Mouse (Mus musculus) gastrocnemius, adult 2 months (tissue): ENCODE measurements at regions not wholly inside any gene's neighbourhood (a gene's known extent, or its start where the extent isn't known, plus 50 kb on each side); places are given as distances from the start of the nearest gene placed in this dataset.

Experiments used
- DNase-seq: peaks from one replicate; pipeline ENCODE4 v3.0.0; 2022
- H3K27ac ChIP-seq: fragments of 200-600 bp; 2 replicates; pipeline ENCODE4 v1.8.1; 2022; ENCODE audit warnings: mild to moderate bottlenecking
- H3K4me3 ChIP-seq: fragments of 200-600 bp; 2 replicates; pipeline ENCODE4 v1.8.1; 2022; ENCODE audit warnings: mild to moderate bottlenecking, moderate library complexity
- CTCF ChIP-seq: fragments of 200-600 bp; IDR thresholded peaks from 2 replicates; pipeline ENCODE4 v1.8.1; 2022; ENCODE audit warnings: antibody characterized with exemption, mild to moderate bottlenecking, moderate library complexity
- intact Hi-C: fragments of 180-260 bp; cut with DNase I; formaldehyde crosslinking; loops from one replicate; pipeline ENCODE4 v1.15.1; 2025

GRCm38 (mm10) chr16:22750725-22751287, 60.6 kb downstream of the Crygs start:
- no peak overlapping the region for H3K4me3 ChIP-seq
- no peak for TF ChIP-seq CTCF
- no peak overlapping the region for H3K27ac ChIP-seq
- no peak for DNase-seq
- intact Hi-C loops: no loop called here

GRCm38 (mm10) chr16:22744121-22744855, 67.1 kb downstream of the Crygs start:
- intact Hi-C loops: no loop called here
- TF ChIP-seq CTCF: no peak
- DNase-seq: no peak
- Histone ChIP-seq H3K27ac (no peak overlapping the region), H3K4me3 (no peak overlapping the region)

- H3K4me3 ChIP-seq: no peak overlapping the region
- no peak for TF ChIP-seq CTCF
- no peak for DNase-seq
- no peak overlapping the region for H3K27ac ChIP-seq
- intact Hi-C loops: no loop called here
Observed at GRCm38 (mm10) chr16:22743461-22743860, 67.9 kb downstream of the Crygs start.

GRCm38 (mm10) chr16:22741496-22741895, 69.9 kb downstream of the Crygs start:
- H3K4me3 ChIP-seq: no peak overlapping the region
- DNase-seq: no peak
- H3K27ac ChIP-seq: no peak overlapping the region
- no peak for TF ChIP-seq CTCF
- intact Hi-C loops: no loop called here

GRCm38 (mm10) chr16:22734529-22735022, 76.8 kb downstream of the Crygs start:
- H3K27ac ChIP-seq: no peak overlapping the region
- intact Hi-C loops: no loop called here
- no peak for DNase-seq
- no peak overlapping the region for H3K4me3 ChIP-seq
- no peak for TF ChIP-seq CTCF

GRCm38 (mm10) chr16:22733772-22734528, 76.9 kb upstream of the Dgkg start:
- DNase-seq: no peak
- intact Hi-C loops: no loop called here
- no peak for TF ChIP-seq CTCF
- H3K4me3 ChIP-seq: no peak overlapping the region
- no peak overlapping the region for H3K27ac ChIP-seq

GRCm38 (mm10) chr16:22729096-22729495, 72.1 kb upstream of the Dgkg start:
- Histone ChIP-seq H3K4me3 (no peak overlapping the region), H3K27ac (peak overlapping the region; percentile 61; the same call in 1 of the 2 replicates)
- intact Hi-C loops: no loop called here
- DNase-seq: no peak
- TF ChIP-seq CTCF: no peak

GRCm38 (mm10) chr16:22725261-22725660, 68.2 kb upstream of the Dgkg start:
- DNase-seq: peak; percentile 84
- peak overlapping the region; percentile 86 for H3K27ac ChIP-seq
- H3K4me3 ChIP-seq: peak overlapping the region; percentile 7; the same call in 1 of the 2 replicates
- TF ChIP-seq CTCF: no peak
- intact Hi-C loops: no loop called here

- no peak for TF ChIP-seq CTCF
- no peak for DNase-seq
- H3K27ac ChIP-seq: no peak overlapping the region
- no peak overlapping the region for H3K4me3 ChIP-seq
- intact Hi-C loops: loop anchor here (5.0 kb wide), 1 partner anchor 74 kb away; no protein-coding TSS in a partner anchor
Observed at GRCm38 (mm10) chr16:22723333-22723732, 66.3 kb upstream of the Dgkg start.

- TF ChIP-seq CTCF: no peak
- intact Hi-C loops: loop anchor here (5.0 kb wide), 1 partner anchor 78 kb away; no protein-coding TSS in a partner anchor
Observed at GRCm38 (mm10) chr16:22719791-22720190, 62.8 kb upstream of the Dgkg start.

GRCm38 (mm10) chr16:22719304-22719703, 62.3 kb upstream of the Dgkg start:
- no peak overlapping the region for H3K27ac ChIP-seq
- peak; percentile 26 for DNase-seq
- peak; percentile 53 for TF ChIP-seq CTCF

More at GRCm38 (mm10) chr16:22719791-22720190, 62.8 kb upstream of the Dgkg start:
- Histone ChIP-seq H3K27ac (peak overlapping the region; percentile 10; the same call in 1 of the 2 replicates), H3K4me3 (no peak overlapping the region)
- DNase-seq: no peak

DNA sequence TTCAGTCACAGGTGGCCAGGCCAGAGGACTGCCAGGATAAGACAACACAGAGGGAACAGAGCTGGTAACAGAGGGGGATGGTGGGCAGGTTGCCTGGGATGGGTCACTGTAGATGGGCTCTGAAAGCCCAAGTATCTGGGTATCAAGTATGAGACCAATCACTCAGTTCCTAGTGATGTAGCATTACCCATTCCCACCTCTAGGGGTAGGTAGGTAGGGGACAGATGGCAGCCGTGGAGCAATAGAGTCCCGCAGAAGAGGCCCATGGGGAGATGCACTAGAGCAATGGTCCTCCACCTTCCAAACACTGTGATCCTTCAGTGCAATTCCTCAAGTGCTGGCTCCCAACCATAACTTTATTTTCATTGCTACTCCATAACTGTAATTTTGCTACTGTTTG, 60.4 kb upstream of the Dgkg start:
- Histone ChIP-seq H3K27ac (no peak overlapping the region), H3K4me3 (no peak overlapping the region)
- TF ChIP-seq CTCF: no peak
- no peak for DNase-seq
- intact Hi-C loops: no loop called here

More at GRCm38 (mm10) chr16:22719304-22719703, 62.3 kb upstream of the Dgkg start:
- no peak overlapping the region for H3K4me3 ChIP-seq
- intact Hi-C loops: no loop called here
